Mouse (Mus musculus): ENCODE data around the gene Hcn1. TPM values are rescaled to one million over a fixed set of nuclear protein-coding genes. Genes with fewer than 3 reads are reported as not detected.
"Not testable (repeated sequence)": the region's sequence is repeated elsewhere in the genome, so short reads cannot be mapped to it uniquely, and the experiment has no call there.

Gene Hcn1
- polyA plus RNA-seq, 1 experiment from 2014 or later = not detected

DNA sequence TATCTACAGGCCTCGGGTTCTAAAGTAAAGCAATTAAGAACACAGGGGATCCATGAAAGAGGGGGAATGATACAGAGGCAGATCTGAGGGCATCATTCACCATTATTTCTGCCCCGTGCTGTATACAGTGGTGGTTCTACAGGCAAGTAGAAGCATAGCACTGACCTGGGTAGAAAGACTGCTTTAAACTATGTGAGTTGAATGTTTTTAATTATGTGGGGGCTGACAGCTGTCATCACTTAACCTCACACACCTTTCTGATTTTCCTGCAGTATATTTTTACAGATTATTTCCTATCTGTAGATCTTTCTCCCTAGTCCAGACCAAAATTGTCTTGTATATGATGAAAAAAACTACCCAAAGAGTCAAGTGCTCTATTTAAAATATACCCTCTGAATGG lies 382.2 kb downstream of the Hcn1 start:
- no peaks in the 10 kb centered on the region for H3K79me2 ChIP-seq (ENCODE audit: inconsistent target)
- H3K36me3 ChIP-seq (ENCODE audit: inconsistent target) = no peaks in the 10 kb centered on the region
- H3K4me3 ChIP-seq (ENCODE audit: inconsistent target) = no peak overlapping the region
- WGBS (ENCODE audit: missing documents) = 73% methylated on average over 2 of the region's 2 CpGs
- H3K27ac ChIP-seq = no peak overlapping the region

DNA sequence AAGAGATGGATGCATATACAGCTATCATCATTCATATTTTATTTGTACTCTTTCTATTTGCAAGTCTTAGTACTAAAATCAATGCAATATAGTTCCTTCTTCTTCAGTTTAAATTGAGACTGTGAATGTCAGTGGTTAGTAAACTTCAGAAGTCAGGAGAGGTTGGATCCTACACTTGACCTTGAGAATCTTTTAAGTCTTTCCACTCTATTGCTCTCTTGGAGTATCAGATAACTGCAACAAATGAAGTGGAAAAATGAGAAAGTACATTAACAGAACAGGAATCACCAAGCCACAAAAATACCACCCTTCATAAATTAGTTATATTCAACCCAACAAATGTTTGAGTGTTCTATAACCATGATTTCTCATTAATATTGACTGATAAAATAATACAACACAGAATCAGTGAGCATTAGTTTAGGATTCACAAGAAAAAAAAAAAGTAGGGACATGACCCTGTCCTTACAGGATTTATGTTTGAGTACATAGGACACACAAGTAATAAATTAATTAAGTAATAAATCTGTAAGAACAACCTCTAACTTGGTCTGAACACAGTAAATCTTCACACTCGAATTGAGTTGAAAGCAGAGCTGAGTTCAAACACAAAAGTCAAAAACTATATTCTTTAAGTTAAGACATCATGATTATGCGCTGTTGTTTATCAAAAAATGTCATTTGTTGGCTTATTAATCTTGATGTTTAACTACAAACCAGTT lies 397.8 kb downstream of the Hcn1 start:
- H3K4me3 ChIP-seq (ENCODE audit: inconsistent target) = no peak overlapping the region
- 82% methylated on average over 2 of the region's 2 CpGs for WGBS (ENCODE audit: missing documents)
- no peaks in the 10 kb centered on the region for H3K36me3 ChIP-seq (ENCODE audit: inconsistent target)
- H3K79me2 ChIP-seq (ENCODE audit: inconsistent target) = no peaks in the 10 kb centered on the region
- no peak overlapping the region for H3K27ac ChIP-seq

DNA sequence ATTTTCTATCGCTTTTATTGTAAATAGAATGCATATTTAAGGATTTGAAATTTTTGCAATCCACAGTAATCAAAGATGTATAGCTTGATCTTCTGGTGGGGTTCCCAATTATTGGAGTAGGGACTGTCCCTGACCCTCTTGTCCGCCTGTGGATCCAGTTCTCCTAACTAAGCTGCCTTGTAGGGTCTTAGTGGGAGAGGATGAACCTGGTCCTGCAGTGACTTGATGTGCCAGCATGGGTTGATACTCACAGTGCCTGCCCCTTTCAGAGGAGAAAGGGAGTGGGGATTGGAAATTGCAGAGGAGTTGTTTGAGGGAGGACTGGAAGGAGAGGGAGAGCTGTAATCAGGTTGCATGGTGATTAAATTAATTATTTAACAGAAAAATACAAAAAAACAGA lies 398.4 kb downstream of the Hcn1 start:
- H3K4me3 ChIP-seq (ENCODE audit: inconsistent target) = no peak overlapping the region
- no peak overlapping the region for H3K27ac ChIP-seq
- no peaks in the 10 kb centered on the region for H3K79me2 ChIP-seq (ENCODE audit: inconsistent target)
- WGBS (ENCODE audit: missing documents) = 93% methylated on average over 2 of the region's 2 CpGs
- no peaks in the 10 kb centered on the region for H3K36me3 ChIP-seq (ENCODE audit: inconsistent target)

DNA sequence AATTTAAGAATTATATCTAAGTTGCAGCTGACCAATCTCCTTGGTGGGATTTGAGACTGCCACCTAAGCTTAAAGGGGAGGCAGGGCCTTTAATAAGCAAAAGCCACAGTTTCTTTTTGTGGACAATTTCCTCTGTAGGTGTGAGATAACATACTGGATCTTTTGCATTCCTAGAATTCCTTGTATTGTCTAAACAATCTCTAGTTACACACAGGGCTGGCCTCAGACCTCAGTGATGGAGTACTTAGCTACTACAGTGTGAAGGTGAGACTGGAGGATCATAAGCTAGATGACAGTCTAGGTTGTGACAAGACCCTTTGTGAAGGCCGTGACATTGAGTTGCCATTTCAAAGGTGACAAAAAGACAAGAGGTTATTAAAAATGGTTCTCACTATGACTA lies 419.1 kb downstream of the Hcn1 start:
- no peak overlapping the region for H3K4me3 ChIP-seq (ENCODE audit: inconsistent target)
- no peaks in the 10 kb centered on the region for H3K36me3 ChIP-seq (ENCODE audit: inconsistent target)
- no peaks in the 10 kb centered on the region for H3K79me2 ChIP-seq (ENCODE audit: inconsistent target)
- 90% methylated on average over 1 of the region's 1 CpGs for WGBS (ENCODE audit: missing documents)
- no peak overlapping the region for H3K27ac ChIP-seq

DNA sequence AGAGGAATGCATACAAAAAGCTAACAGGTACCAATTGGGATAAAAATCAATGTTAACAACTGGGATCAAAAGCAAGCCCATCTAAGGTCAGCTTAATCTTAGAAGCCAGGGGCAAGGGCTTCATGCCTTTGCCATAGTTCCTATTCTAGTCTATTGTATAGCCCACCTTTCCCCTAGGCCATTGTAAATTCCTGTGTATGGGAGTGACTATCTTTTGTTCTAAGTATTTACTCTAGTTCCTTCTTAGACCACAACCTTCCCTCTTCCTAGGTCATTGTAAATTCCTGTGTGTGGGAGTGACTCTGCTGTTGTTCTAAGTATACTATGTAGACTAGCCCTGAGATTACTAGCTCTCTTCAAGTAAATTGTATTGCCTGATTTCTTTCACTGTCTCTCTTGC lies 420.8 kb downstream of the Hcn1 start:
- not testable (repeated sequence) for H3K36me3 ChIP-seq (ENCODE audit: inconsistent target); H3K79me2 ChIP-seq (ENCODE audit: inconsistent target)

DNA sequence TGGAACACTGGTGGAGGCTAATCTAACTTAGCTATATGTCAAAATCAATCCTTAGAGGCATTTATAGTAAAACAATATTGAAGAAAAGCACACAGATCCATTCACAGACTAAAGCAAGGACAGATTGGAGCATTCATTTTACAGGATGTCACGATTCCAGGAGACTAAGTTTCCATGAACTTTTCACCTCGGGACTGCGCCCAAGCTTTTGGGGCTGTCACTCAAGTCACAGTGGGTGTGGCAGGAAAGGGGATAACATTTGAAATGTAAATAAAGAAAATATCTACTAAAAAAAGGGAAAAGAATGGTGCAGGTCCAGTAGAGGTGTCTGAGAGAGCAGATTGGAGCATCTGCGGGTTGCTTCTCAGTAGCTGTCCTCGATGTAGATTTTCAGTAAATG lies 421.3 kb downstream of the Hcn1 start:
- no peaks in the 10 kb centered on the region for H3K36me3 ChIP-seq (ENCODE audit: inconsistent target)
- 95% methylated on average over 5 of the region's 5 CpGs for WGBS (ENCODE audit: missing documents)
- H3K4me3 ChIP-seq (ENCODE audit: inconsistent target) = no peak overlapping the region
- no peaks in the 10 kb centered on the region for H3K79me2 ChIP-seq (ENCODE audit: inconsistent target)
- H3K27ac ChIP-seq = no peak overlapping the region

More for the DNA sequence above, 420.8 kb downstream of the Hcn1 start:
- not testable (repeated sequence) for H3K27ac ChIP-seq; H3K4me3 ChIP-seq (ENCODE audit: inconsistent target)

DNA sequence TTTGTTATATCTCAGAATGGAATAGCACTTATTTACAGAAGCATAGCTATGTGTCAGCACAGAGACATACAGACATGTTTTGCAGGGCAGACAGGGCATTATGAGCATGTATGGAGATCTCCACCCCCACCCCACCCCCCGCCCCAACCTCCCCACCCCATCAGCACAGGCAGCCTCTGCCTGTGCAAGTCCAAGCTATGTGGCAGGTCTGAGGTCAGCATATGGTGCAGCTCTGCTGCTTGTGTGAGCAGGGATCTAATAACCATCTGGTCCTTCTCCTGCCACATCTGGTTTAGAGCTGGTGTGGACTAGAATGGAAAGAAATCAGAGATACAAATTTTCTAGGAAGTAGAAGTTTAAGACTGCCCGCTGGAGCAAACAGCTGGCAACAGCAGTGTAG lies 424.4 kb downstream of the Hcn1 start:
- WGBS (ENCODE audit: missing documents) = 92% methylated on average over 2 of the region's 2 CpGs
- H3K79me2 ChIP-seq (ENCODE audit: inconsistent target) = no peaks in the 10 kb centered on the region

DNA sequence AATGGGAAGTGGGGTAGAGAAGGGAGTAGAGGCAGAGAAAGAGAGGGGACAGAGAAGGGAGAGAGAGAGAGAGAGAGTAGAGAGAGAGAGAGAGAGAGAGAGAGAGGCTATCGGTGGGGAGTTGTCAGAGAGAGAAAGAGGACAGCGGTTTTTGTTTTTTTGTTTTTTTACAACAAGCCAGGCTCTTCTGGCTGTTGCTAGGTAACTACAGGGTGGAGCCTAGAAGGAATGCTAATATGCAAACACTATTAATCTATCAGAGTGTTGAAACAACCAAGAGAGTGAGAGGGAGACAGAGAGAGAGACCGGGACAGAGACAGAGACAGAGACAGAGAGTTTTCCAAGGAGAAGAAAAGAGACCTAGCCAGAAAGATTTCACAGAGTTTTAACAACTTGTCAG lies 425.7 kb downstream of the Hcn1 start:
- no peaks in the 10 kb centered on the region for H3K36me3 ChIP-seq (ENCODE audit: inconsistent target)
- 92% methylated on average over 3 of the region's 3 CpGs for WGBS (ENCODE audit: missing documents)
- H3K4me3 ChIP-seq (ENCODE audit: inconsistent target) = no peak overlapping the region
- no peaks in the 10 kb centered on the region for H3K79me2 ChIP-seq (ENCODE audit: inconsistent target)
- no peak overlapping the region for H3K27ac ChIP-seq

More for the DNA sequence above, 424.4 kb downstream of the Hcn1 start:
- no peak overlapping the region for H3K4me3 ChIP-seq (ENCODE audit: inconsistent target)
- no peak overlapping the region for H3K27ac ChIP-seq
- no peaks in the 10 kb centered on the region for H3K36me3 ChIP-seq (ENCODE audit: inconsistent target)

DNA sequence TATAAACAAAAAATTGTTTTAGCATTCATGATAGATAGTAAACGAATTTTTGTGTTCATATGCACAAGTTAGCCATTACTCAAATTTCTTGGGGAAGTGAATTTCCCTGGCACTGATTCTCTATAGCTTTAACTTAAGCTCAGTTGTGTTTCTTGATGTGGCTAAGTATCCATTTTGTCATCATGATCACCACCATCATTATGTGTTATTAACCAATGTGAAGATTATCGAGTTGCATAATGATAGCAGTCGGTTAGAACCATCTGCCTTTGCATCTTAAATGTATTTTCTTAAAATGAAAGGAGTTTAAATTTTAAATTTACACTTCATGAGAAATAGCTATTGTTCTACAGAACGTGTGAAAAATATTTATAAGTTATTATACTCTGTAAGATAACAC lies 426.5 kb downstream of the Hcn1 start:
- H3K79me2 ChIP-seq (ENCODE audit: inconsistent target) = no peaks in the 10 kb centered on the region
- no peak overlapping the region for H3K27ac ChIP-seq
- H3K4me3 ChIP-seq (ENCODE audit: inconsistent target) = no peak overlapping the region
- H3K36me3 ChIP-seq (ENCODE audit: inconsistent target) = no peaks in the 10 kb centered on the region
- WGBS (ENCODE audit: missing documents) = 77% methylated on average over 4 of the region's 4 CpGs

DNA sequence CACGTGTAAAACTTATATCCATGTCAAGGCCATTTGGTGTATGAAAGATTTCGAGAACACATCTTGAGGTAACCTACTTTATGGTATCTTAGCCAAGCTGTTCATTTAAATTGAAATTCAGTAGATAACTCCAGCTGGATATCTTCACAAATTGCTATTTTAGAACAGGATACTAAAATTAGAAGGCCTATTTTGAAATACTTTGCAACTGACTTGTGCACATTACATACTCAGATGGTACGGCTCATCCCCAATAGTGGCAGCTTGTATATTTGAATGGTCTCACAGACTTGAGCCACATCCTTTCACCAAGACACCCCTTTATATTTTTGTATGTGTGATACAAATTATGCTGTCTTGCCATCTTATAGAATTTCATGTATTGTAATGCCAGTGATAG lies 427.5 kb downstream of the Hcn1 start:
- 79% methylated on average over 3 of the region's 3 CpGs for WGBS (ENCODE audit: missing documents)
- H3K79me2 ChIP-seq (ENCODE audit: inconsistent target) = no peaks in the 10 kb centered on the region
- no peaks in the 10 kb centered on the region for H3K36me3 ChIP-seq (ENCODE audit: inconsistent target)
- H3K4me3 ChIP-seq (ENCODE audit: inconsistent target) = no peak overlapping the region
- H3K27ac ChIP-seq = no peak overlapping the region

DNA sequence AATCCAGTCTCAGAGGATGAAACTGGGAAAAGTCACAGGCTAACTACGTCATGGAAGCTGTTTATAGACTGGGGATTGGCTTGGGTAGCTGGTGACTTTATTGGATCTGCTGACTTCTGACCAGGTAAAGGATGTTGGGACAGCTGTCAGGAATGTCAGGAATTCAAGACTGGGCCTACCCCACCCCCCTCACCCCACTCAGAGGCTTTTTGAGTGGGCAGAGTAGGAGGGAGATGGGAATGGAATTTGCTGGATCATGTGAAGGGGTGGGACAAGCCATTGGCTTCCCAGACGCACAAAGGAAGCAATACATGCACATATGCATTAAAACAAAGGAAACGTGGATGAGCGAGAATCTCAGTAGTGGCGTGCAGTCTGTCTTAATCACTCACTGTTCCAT lies 433.5 kb downstream of the Hcn1 start:
- H3K27ac ChIP-seq = no peak overlapping the region
- no peak overlapping the region for H3K4me3 ChIP-seq (ENCODE audit: inconsistent target)
- 91% methylated on average over 5 of the region's 5 CpGs for WGBS (ENCODE audit: missing documents)
- H3K79me2 ChIP-seq (ENCODE audit: inconsistent target) = no peaks in the 10 kb centered on the region
- no peaks in the 10 kb centered on the region for H3K36me3 ChIP-seq (ENCODE audit: inconsistent target)
